Mouse (Mus musculus) lung, postnatal 0 days (tissue): ENCODE results near the gene Btrc. TPM values are rescaled to one million over a fixed set of nuclear protein-coding genes. Genes with fewer than 3 reads are reported as not detected.
A peak's percentile ranks its signal among the peaks of the same experiment; 100 is the strongest.

ENCODE experiments used
- ATAC-seq: fragments of 200-750 bp; cut with Nextera tagmentation; 2 replicates; pipeline ENCODE4 v1.8.0; 2017; ENCODE audit warnings: moderate library complexity
- DNase-seq: peaks from one replicate; pipeline ENCODE4 v3.0.0-alpha.2; 2016; ENCODE audit warnings: low spot score
- H3K27ac ChIP-seq: fragments of 300-500 bp; sonication (generic); 2 replicates; pipeline ENCODE4 v1.5.1; 2014; ENCODE audit warnings: antibody characterized with exemption, mild to moderate bottlenecking, low read length, mixed read lengths
- H3K27me3 ChIP-seq: fragments of 300-500 bp; sonication (generic); replicated peaks from 2 replicates; pipeline ENCODE4 v1.6.1; 2014; ENCODE audit warnings: low read length, mixed read lengths; ENCODE audit not compliant: insufficient read depth
- H3K36me3 ChIP-seq: fragments of 300-500 bp; sonication (generic); 2 replicates; pipeline ENCODE4 v1.6.1; 2014; ENCODE audit warnings: low read length, mixed read lengths; ENCODE audit not compliant: insufficient read depth
- H3K4me1 ChIP-seq: fragments of 300-500 bp; sonication (generic); 2 replicates; pipeline ENCODE4 v1.6.1; 2014; ENCODE audit warnings: antibody characterized with exemption, low read depth, low read length, mixed read lengths; ENCODE audit not compliant: insufficient read depth
- H3K4me2 ChIP-seq: fragments of 300-500 bp; sonication (generic); replicated peaks from 2 replicates; pipeline ENCODE4 v1.6.1; 2014; ENCODE audit warnings: low read depth, mild to moderate bottlenecking, low read length, moderate library complexity, mixed read lengths
- H3K4me3 ChIP-seq: fragments of 300-500 bp; sonication (generic); 2 replicates; pipeline ENCODE4 v1.5.1; 2014; ENCODE audit warnings: low read depth, low read length
- H3K9ac ChIP-seq: fragments of 300-500 bp; sonication (generic); replicated peaks from 2 replicates; pipeline ENCODE4 v1.6.1; 2014; ENCODE audit warnings: low read depth, mild to moderate bottlenecking
- H3K9me3 ChIP-seq: fragments of 300-500 bp; sonication (generic); 2 replicates; pipeline ENCODE4 v1.6.1; 2016; ENCODE audit warnings: low read length, mixed read lengths
- CTCF ChIP-seq: IDR thresholded peaks from 2 replicates; pipeline ENCODE4 v1.5.1; 2016; ENCODE audit warnings: antibody characterized with exemption, mild to moderate bottlenecking
- EP300 ChIP-seq: IDR thresholded peaks from 2 replicates; pipeline ENCODE4 v1.6.1; 2016; ENCODE audit warnings: antibody characterized with exemption, mild to moderate bottlenecking, control low read depth
- WGBS: fragments of 180-500 bp; shearing (Covaris S2); extraction: QIAGEN DNeasy Blood & Tissue Kit; methylation state at CpG from one replicate; pipeline ENCODE4 v1.1.7; 2014; 5-methylcytosine and 5-hydroxymethylcytosine counted together
- polyA plus RNA-seq: library from polyadenylated mRNA; unstranded; fragments of >200 nt; fragmentation: Nextera tagmentation; extraction: Ambion mirVana; gene quantifications from 2 replicates; pipeline ENCODE4 v1.2.1, GENCODE M21; 2015

Gene Btrc
- polyA plus RNA-seq, 1 experiment from 2014 or later: 20.7 TPM

- Histone ChIP-seq H3K36me3 (no peaks in the 10 kb centered on the region), H3K27me3 (no peaks in the 10 kb centered on the region), H3K9ac (no peak overlapping the region), H3K9me3 (no peaks in the 10 kb centered on the region), H3K27ac (no peak overlapping the region), H3K4me3 (no peak overlapping the region), H3K4me1 (no peaks in the 10 kb centered on the region), H3K4me2 (no peak overlapping the region)
- DNase-seq (no peak), ATAC-seq (no peak)
- no peak for TF ChIP-seq EP300
- TF ChIP-seq CTCF: no peak
- 81% methylated on average over 3 of the region's 3 CpGs for WGBS
Measured at GRCm38 (mm10) chr19:45412694-45413093, 49.2 kb downstream of the Btrc start.

DNA sequence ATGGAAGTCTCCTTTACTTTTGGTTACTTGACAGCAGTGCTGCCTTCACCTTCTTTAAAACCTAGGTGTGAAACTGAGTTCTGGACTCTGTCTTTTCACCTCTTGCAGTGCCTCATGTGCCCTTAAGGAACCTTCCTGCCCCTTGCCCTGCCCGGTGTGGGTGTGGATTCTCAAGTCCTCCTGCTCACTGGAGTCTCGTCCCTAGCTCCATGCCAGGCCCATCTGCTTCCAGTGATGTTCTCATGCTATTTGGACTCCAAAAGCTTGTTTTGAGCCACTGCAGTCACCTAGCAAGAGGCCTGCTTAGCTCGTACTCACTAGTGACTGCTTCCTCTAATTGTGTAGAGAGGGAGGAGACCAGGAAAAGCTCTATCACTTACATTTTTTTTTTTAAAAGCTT lies 50.4 kb downstream of the Btrc start:
- Histone ChIP-seq H3K9me3 (no peaks in the 10 kb centered on the region), H3K36me3 (no peaks in the 10 kb centered on the region), H3K27me3 (no peaks in the 10 kb centered on the region), H3K27ac (peak overlapping the region; percentile 38; the same call in 1 of the 2 replicates), H3K4me1 (no peaks in the 10 kb centered on the region), H3K4me3 (no peak overlapping the region), H3K9ac (no peak overlapping the region), H3K4me2 (no peak overlapping the region)
- ATAC-seq (no peak), DNase-seq (peak; percentile 18)
- no peak for TF ChIP-seq CTCF
- no peak; the same call in 1 of the 2 replicates for TF ChIP-seq EP300
- WGBS: 51% methylated on average over 3 of the region's 3 CpGs

GRCm38 (mm10) chr19:45417601-45418000 lies 54.1 kb downstream of the Btrc start:
- no peak overlapping the region for H3K4me3 ChIP-seq
- no peaks in the 10 kb centered on the region for H3K27me3 ChIP-seq
- ATAC-seq (no peak), DNase-seq (no peak)
- no peak overlapping the region for H3K27ac ChIP-seq
- no peaks in the 10 kb centered on the region for H3K9me3 ChIP-seq
- no peak overlapping the region for H3K4me2 ChIP-seq
- no peaks in the 10 kb centered on the region for H3K4me1 ChIP-seq
- TF ChIP-seq EP300 (no peak), CTCF (no peak)
- H3K9ac ChIP-seq: no peak overlapping the region
- no peaks in the 10 kb centered on the region for H3K36me3 ChIP-seq

- Histone ChIP-seq H3K27ac (no peak overlapping the region), H3K9me3 (no peaks in the 10 kb centered on the region), H3K4me3 (no peak overlapping the region), H3K9ac (no peak overlapping the region), H3K36me3 (no peaks in the 10 kb centered on the region), H3K4me2 (no peak overlapping the region), H3K27me3 (no peaks in the 10 kb centered on the region), H3K4me1 (no peaks in the 10 kb centered on the region)
- TF ChIP-seq CTCF (no peak), EP300 (no peak)
- ATAC-seq (no peak), DNase-seq (no peak)
- 59% methylated on average over 7 of the region's 7 CpGs for WGBS
Measured at GRCm38 (mm10) chr19:45422276-45422675, 58.7 kb downstream of the Btrc start.

GRCm38 (mm10) chr19:45428146-45428545 lies 64.6 kb downstream of the Btrc start:
- H3K27ac ChIP-seq: no peak overlapping the region
- WGBS: 39% methylated on average over 4 of the region's 4 CpGs
- no peaks in the 10 kb centered on the region for H3K27me3 ChIP-seq
- no peaks in the 10 kb centered on the region; the same call in 1 of the 2 replicates for H3K4me1 ChIP-seq
- DNase-seq (peak; percentile 44), ATAC-seq (peak; percentile 75)
- H3K36me3 ChIP-seq: no peaks in the 10 kb centered on the region
- peak; percentile 96 for TF ChIP-seq EP300
- TF ChIP-seq CTCF: no peak
- no peaks in the 10 kb centered on the region for H3K9me3 ChIP-seq
- H3K4me3 ChIP-seq: no peak overlapping the region
- H3K9ac ChIP-seq: no peak overlapping the region
- no peak overlapping the region for H3K4me2 ChIP-seq

GRCm38 (mm10) chr19:45430971-45431633 lies 67.6 kb downstream of the Btrc start:
- H3K4me2 ChIP-seq: no peak overlapping the region
- H3K9me3 ChIP-seq: no peaks in the 10 kb centered on the region
- TF ChIP-seq CTCF (peak; percentile 27), EP300 (peak; percentile 41)
- H3K36me3 ChIP-seq: no peaks in the 10 kb centered on the region
- 70% methylated on average over 6 of the region's 6 CpGs for WGBS
- no peak overlapping the region for H3K9ac ChIP-seq
- H3K27ac ChIP-seq: no peak overlapping the region
- no peaks in the 10 kb centered on the region; the same call in 1 of the 2 replicates for H3K4me1 ChIP-seq
- peak; percentile 87 for ATAC-seq
- no peaks in the 10 kb centered on the region for H3K27me3 ChIP-seq
- peak; percentile 32 for DNase-seq
- H3K4me3 ChIP-seq: no peak overlapping the region
